Mouse (Mus musculus) urinary bladder, postnatal 25 days (tissue): ENCODE data around the gene Zfp281.

ENCODE experiments used
- DNase-seq: peaks from one replicate; pipeline ENCODE4 v3.0.0; 2022; ENCODE audit warnings: low spot score

Gene Zfp281

GRCm38 (mm10) chr1:136658456-136659227, 33.9 kb downstream of the Zfp281 start:
- DNase-seq: no peak

DNA sequence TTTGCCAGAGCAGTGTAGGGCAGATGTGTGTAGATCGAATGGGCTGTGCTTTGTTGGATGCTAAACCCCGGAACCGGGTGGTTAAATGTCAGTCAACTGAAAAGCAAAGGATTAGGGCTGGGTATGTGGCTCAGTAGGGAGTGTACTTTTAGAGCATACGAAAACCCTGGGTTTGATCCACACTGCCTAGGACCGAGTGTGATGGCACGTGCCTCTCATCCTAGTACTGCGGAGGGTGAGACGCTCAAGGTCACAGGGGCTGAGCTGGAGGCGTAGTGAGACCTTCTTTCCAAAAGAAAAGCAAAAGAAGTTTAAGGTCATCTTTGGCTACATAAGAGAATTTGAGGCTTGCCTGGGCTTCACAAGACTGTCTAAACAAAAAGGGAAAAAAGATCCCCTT, 34.6 kb downstream of the Zfp281 start:
- DNase-seq: no peak

- no peak for DNase-seq
Measured at GRCm38 (mm10) chr1:136659917-136660316, 35.2 kb downstream of the Zfp281 start.

DNA sequence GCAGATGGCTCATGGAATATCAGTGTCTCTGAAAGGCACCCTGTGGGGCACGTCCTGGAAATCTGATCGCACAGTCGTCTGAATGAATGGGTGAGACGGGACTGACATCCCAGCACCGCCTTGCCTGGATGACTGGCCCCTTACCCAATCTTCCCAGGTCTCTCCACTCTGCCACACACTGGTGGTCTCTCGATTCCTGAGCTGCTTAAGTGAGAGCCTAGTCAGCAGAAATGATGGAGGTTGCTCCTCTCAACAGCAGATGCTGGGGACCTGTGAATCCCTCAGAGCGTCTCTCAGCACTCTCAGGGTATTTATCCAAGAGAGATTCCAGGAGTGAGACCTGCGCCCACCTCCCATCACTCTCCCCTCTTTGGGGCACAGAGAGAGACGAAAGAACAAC, 36.8 kb downstream of the Zfp281 start:
- no peak for DNase-seq

GRCm38 (mm10) chr1:136661939-136662563, 37.4 kb downstream of the Zfp281 start:
- no peak for DNase-seq

DNA sequence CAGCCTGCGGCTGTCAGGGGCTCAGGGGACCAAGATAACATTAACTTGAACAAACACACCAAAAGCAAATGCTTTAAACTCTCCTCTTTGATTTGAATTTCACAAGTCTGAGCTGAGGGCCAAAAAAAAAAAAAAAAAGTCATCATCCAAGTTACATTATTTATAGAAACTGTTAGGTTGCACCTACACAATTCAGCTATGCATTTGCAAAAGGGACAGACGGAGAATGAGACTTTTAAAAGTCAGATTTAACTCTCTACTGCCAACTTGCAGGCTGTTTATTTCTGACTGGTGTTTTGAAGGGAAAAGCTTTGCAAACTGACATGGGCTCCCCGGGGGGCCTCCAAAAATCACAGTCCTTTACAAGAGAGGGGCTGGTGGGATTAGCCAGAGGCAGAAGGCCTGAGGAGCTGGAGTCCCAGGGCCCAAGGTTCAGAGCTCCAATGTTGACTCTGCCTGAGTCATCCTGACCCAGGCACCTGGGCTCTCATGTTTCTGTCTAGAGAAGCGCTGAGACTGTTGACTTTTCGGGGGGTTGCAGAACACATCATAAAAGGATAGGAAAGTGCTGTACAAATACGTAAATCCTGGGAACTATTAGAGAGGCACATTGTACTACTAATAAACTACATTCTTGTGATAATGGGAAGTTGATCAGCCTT, 40.4 kb downstream of the Zfp281 start:
- DNase-seq: no peak

DNA sequence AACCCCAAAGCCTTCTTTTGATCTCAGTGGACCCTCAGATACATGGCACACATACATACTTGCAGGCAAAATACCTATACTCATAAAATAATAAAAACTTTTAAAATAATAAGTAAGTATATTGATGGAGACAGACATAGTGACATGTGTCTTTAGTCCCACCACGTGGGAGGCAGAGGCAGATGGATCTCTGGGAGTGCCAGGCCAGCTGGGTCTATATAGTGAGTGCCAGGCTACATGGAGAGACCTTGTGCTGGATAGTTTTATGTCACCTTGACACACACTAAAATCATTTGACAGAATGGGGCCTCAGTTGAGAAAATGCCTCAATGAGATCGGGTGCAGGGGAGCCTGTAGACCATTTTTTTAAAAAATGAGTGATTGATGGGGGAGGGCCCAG, 41.8 kb downstream of the Zfp281 start:
- DNase-seq: no peak

DNA sequence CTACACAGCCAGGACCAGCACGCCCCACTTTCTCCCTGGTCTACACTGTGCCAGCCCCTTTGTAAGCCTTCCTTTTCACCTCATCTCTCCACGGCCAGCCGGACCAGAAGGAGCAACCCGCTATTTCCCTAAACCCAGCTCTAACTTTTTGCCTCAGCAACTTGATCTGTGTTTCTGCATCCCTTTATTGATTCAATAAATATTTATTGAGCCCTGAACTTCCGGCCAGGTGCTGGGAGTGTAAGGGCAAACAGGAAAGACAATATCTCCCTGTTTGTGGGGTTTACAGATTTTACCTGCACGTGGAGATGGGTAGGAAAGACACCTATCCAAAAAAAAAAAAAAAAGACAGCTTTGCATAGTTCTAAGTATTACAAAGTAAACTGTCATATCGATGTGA, 45.2 kb downstream of the Zfp281 start:
- DNase-seq: no peak

GRCm38 (mm10) chr1:136670421-136670820, 45.7 kb downstream of the Zfp281 start:
- DNase-seq: no peak

DNA sequence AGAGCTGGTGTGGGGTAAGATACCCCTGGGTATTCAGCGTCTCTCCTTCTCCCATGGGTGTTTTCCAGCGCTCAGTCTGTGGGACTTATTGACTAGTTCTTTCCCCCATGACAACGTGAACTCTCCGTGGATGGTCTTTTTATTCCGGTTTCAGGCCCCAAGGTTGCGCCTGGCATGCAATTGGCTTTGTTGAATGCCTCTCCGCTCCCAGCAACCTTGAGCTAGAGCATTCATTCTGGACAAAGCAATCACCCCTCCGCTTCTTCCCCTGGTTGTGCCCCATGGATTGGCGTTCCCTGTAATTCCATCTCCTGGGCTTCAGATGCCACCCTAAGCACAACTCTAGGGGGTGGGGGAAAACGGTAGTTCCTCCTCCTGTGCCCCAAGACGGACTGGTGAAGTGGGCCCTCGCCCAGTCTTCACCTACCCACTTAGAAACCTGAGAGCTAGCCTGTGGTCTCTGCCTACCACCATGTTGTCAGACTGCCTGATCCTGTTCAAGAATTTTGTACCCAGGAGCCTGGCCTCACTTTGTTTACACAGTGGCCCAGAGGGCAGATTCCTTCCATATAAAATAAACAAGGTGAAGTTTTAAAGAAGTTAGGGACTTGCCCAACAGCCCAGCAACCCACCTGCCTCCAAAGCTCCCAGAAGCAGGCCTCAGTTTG, 47.2 kb downstream of the Zfp281 start:
- DNase-seq: no peak

DNA sequence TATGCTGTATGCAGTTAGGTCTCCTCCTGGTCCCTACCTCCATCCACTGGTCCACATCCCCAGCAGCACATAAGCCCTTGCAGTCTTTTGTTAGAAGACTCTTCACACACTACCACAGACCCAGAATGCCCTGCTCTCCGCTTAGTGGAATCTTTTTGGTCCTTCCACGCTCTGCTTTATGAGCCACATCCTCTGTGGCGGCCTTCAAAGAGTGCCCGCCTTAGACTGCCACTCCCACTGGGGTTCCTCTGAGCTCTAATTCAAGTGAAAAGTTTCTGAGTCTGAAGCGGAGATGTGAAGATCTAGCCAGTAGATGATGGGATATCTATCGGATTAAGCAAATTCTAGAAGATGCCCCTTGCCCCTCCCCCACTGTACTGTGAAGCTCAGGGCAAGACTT, 47.9 kb downstream of the Zfp281 start:
- DNase-seq: no peak

DNA sequence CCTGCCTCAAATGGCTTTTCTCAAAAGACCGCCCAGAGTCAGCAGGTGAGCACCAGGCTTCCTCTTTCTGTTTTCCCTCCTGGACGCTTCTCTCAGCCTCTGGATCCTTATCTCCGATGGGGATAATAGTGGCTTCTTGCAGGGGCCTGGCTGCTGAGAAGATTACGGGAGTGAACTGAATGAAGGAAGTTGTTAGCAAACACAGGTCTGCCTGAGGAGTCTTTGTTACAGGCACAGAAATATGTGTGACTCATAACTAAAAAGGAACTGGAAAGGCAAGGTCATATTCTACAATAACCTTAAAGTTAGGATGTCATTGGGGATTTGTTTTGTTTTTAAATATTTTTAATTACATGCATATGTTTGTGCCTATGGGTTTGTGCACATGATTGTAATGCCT, 48.6 kb downstream of the Zfp281 start:
- DNase-seq: no peak

- no peak for DNase-seq
Measured at GRCm38 (mm10) chr1:136674548-136675455, 50.1 kb downstream of the Zfp281 start.

- DNase-seq: no peak
Measured at GRCm38 (mm10) chr1:136675736-136676444, 51.2 kb downstream of the Zfp281 start.

DNA sequence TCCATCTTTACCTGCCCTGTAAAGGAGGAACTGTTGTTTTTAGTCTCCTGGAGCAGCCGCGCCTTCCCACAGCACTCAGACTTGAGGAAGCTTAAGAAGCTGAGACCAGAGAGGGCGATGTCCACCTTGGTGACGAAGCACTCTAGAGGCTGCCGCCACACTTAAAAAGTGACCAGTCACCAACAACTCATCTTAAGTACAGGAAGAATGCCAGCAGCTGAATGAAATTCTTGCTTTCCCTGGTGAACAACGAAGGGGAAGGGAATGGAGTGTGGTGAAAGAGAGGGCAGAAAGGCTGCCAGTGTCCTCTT, 51.7 kb downstream of the Zfp281 start:
- no peak for DNase-seq

GRCm38 (mm10) chr1:136677847-136678325, 53.2 kb downstream of the Zfp281 start:
- DNase-seq: no peak

DNA sequence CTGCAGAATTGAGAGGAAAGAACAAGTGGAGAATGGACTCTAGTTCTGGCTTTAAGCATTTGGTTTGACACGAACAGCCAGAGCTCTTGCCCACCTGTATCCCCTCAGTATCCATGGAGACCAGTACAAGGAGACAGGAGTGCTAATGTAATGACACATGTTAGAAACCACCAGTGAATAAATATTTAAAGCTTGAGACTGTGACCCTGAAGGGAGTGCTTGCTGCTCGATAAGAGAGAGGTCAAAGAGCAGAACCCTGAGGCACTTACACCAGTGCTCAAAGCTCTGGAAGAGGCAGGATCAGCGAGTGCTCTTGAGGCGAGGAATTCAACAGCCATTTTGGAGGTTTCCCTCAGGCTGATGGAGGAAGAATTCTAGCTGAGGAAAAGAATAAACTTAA, 54.1 kb downstream of the Zfp281 start:
- no peak for DNase-seq
